Mouse (Mus musculus) forebrain, embryonic 12.5 days (tissue): Measurements from ENCODE around the gene Gm6993. TPM values are rescaled to one million over a fixed set of nuclear protein-coding genes. Genes with fewer than 3 reads are reported as not detected.

Experiments
- ATAC-seq: fragments of 200-750 bp; cut with Nextera tagmentation; 2 replicates; pipeline ENCODE4 v1.8.0; 2017; ENCODE audit warnings: moderate TSS enrichment; ENCODE audit not compliant: low FRiP score
- H3K27ac ChIP-seq: fragments of 300-500 bp; sonication (generic); 2 replicates; pipeline ENCODE4 v1.5.1; 2016; ENCODE audit warnings: mild to moderate bottlenecking
- H3K27me3 ChIP-seq: fragments of 300-500 bp; sonication (generic); 2 replicates; pipeline ENCODE4 v1.6.1; 2016; ENCODE audit warnings: mild to moderate bottlenecking
- H3K36me3 ChIP-seq: fragments of 300-500 bp; sonication (generic); replicated peaks from 2 replicates; pipeline ENCODE4 v1.6.1; 2016; ENCODE audit warnings: mild to moderate bottlenecking
- H3K4me1 ChIP-seq: fragments of 300-500 bp; sonication (generic); 2 replicates; pipeline ENCODE4 v1.6.1; 2016
- H3K4me2 ChIP-seq: fragments of 300-500 bp; sonication (generic); 2 replicates; pipeline ENCODE4 v1.6.1; 2016; ENCODE audit warnings: mild to moderate bottlenecking, moderate library complexity
- H3K4me3 ChIP-seq: fragments of 300-500 bp; sonication (generic); replicated peaks from 2 replicates; pipeline ENCODE4 v1.5.1; 2016; ENCODE audit warnings: mild to moderate bottlenecking
- H3K9ac ChIP-seq: fragments of 300-500 bp; sonication (generic); 2 replicates; pipeline ENCODE4 v1.6.1; 2016; ENCODE audit warnings: mild to moderate bottlenecking
- H3K9me3 ChIP-seq: fragments of 300-500 bp; sonication (generic); 2 replicates; pipeline ENCODE4 v1.6.1; 2016
- WGBS: fragments of 180-500 bp; shearing (Covaris S2); methylation state at CpG from one replicate; pipeline ENCODE4 v1.1.7; 2016; 5-methylcytosine and 5-hydroxymethylcytosine counted together
- polyA plus RNA-seq: library from polyadenylated mRNA; unstranded; fragments of >200 nt; fragmentation: Nextera tagmentation; extraction: Ambion mirVana; gene quantifications from 2 replicates; pipeline ENCODE4 v1.2.1, GENCODE M21; 2016

Gm6993 gene
- polyA plus RNA-seq, 1 experiment from 2014 or later: not detected

- H3K27ac ChIP-seq: no peak overlapping the region
- H3K9me3 ChIP-seq: no peaks in the 10 kb centered on the region
- no peaks in the 10 kb centered on the region for H3K27me3 ChIP-seq
- WGBS: 89% methylated on average over 11 of the region's 11 CpGs
- peaks cover 9% of the 10 kb centered on the region for H3K4me1 ChIP-seq
- H3K4me2 ChIP-seq: no peak overlapping the region
- ATAC-seq: no peak
- H3K4me3 ChIP-seq: no peak overlapping the region
- H3K36me3 ChIP-seq: no peaks in the 10 kb centered on the region
- no peak overlapping the region for H3K9ac ChIP-seq
These were observed 37.7 kb downstream of the Gm6993 start for GRCm38 (mm10) chr12:31278270-31278669.

- Histone ChIP-seq H3K27me3 (0 out of 2 replicates have a peak, but pooled peaks cover 2% of the 10 kb centered on the region), H3K4me2 (no peak overlapping the region), H3K4me1 (peaks cover 9% of the 10 kb centered on the region), H3K27ac (no peak overlapping the region), H3K9me3 (no peaks in the 10 kb centered on the region), H3K4me3 (no peak overlapping the region), H3K9ac (no peak overlapping the region), H3K36me3 (no peaks in the 10 kb centered on the region)
- no peak for ATAC-seq
- 87% methylated on average over 7 of the region's 7 CpGs for WGBS
These were observed 39.7 kb downstream of the Gm6993 start for GRCm38 (mm10) chr12:31280318-31280717.

GRCm38 (mm10) chr12:31281100-31281591 is 40.6 kb downstream of the Gm6993 start:
- Histone ChIP-seq H3K9me3 (no peaks in the 10 kb centered on the region), H3K4me1 (peaks cover 9% of the 10 kb centered on the region), H3K9ac (no peak overlapping the region), H3K4me2 (no peak overlapping the region), H3K4me3 (no peak overlapping the region), H3K27me3 (0 out of 2 replicates have a peak, but pooled peaks cover 2% of the 10 kb centered on the region), H3K27ac (no peak overlapping the region), H3K36me3 (no peaks in the 10 kb centered on the region)
- peak; percentile 57; the same call in 1 of the 2 replicates for ATAC-seq
- WGBS: 34% methylated on average over 9 of the region's 9 CpGs

GRCm38 (mm10) chr12:31282241-31282640 is 41.7 kb downstream of the Gm6993 start:
- Histone ChIP-seq H3K27ac (no peak overlapping the region), H3K4me2 (no peak overlapping the region), H3K9me3 (no peaks in the 10 kb centered on the region), H3K9ac (no peak overlapping the region), H3K27me3 (0 out of 2 replicates have a peak, but pooled peaks cover 2% of the 10 kb centered on the region), H3K4me1 (peaks cover 9% of the 10 kb centered on the region), H3K36me3 (no peaks in the 10 kb centered on the region), H3K4me3 (no peak overlapping the region)
- ATAC-seq: no peak
- 95% methylated on average over 5 of the region's 5 CpGs for WGBS

GRCm38 (mm10) chr12:31283131-31283530 is 42.6 kb downstream of the Gm6993 start:
- no peaks in the 10 kb centered on the region for H3K36me3 ChIP-seq
- H3K27ac ChIP-seq: no peak overlapping the region
- H3K4me1 ChIP-seq: peaks cover 9% of the 10 kb centered on the region
- H3K9me3 ChIP-seq: no peaks in the 10 kb centered on the region
- ATAC-seq: no peak
- WGBS: 95% methylated on average over 4 of the region's 4 CpGs
- H3K9ac ChIP-seq: no peak overlapping the region
- 0 out of 2 replicates have a peak, but pooled peaks cover 2% of the 10 kb centered on the region for H3K27me3 ChIP-seq
- no peak overlapping the region for H3K4me2 ChIP-seq
- no peak overlapping the region for H3K4me3 ChIP-seq

GRCm38 (mm10) chr12:31283617-31284136 is 43.1 kb downstream of the Gm6993 start:
- 79% methylated on average over 4 of the region's 4 CpGs for WGBS

GRCm38 (mm10) chr12:31289046-31289445 is 48.5 kb downstream of the Gm6993 start:
- no peaks in the 10 kb centered on the region for H3K36me3 ChIP-seq
- no peak overlapping the region for H3K4me2 ChIP-seq
- no peaks in the 10 kb centered on the region for H3K4me1 ChIP-seq
- no peak overlapping the region for H3K9ac ChIP-seq
- no peak for ATAC-seq
- no peak overlapping the region for H3K27ac ChIP-seq
- WGBS: 88% methylated on average over 10 of the region's 10 CpGs
- H3K27me3 ChIP-seq: 0 out of 2 replicates have a peak, but pooled peaks cover 2% of the 10 kb centered on the region
- no peak overlapping the region for H3K4me3 ChIP-seq
- H3K9me3 ChIP-seq: no peaks in the 10 kb centered on the region

More at GRCm38 (mm10) chr12:31283617-31284136, 43.1 kb downstream of the Gm6993 start:
- Histone ChIP-seq H3K27me3 (0 out of 2 replicates have a peak, but pooled peaks cover 2% of the 10 kb centered on the region), H3K4me2 (no peak overlapping the region), H3K9me3 (no peaks in the 10 kb centered on the region), H3K36me3 (no peaks in the 10 kb centered on the region), H3K27ac (no peak overlapping the region), H3K4me1 (peaks cover 9% of the 10 kb centered on the region), H3K9ac (no peak overlapping the region), H3K4me3 (no peak overlapping the region)
- no peak for ATAC-seq

Other genes starting within 250 kb of the Gm6993 start
- gene Fam110c, start 166.9 kb upstream of the Gm6993 start, polyA plus RNA-seq: 0.08 and 0.18 TPM in 2 replicates
- gene Lamb1, start 24.5 kb downstream of the Gm6993 start, polyA plus RNA-seq: 25.7 and 26.1 TPM in 2 replicates
- gene Dld, start 110.7 kb downstream of the Gm6993 start, polyA plus RNA-seq: 148 and 150 TPM in 2 replicates
- 0.06 and 0.09 TPM in 2 replicates for gene Slc26a3, start 150.1 kb downstream of the Gm6993 start, polyA plus RNA-seq